24 mouse cellular contexts compared by ENCODE assay signal in the genomic region with DNA sequence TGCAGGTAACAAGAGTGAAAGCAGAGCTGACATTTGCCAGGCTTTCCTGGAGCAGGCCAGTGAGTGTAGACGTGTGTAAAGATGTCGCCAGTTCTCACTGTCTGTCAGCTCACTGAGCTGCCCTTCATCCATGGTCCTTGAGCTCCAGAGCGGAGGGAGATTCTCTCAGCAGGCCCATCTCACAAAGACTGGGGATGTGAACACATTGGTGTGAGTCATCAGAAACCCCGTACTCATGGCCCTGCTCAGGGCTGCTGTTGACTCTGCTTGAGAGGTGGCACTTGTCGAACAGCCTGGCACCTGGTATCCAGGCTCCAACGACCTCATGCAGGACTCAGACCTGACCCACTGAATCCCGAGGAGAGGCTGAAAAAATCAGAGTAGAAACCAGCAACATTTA. TPM values are rescaled to one million over a fixed set of nuclear protein-coding genes. Genes with fewer than 3 reads are reported as not detected.
"Had no signal": no experiment of that assay in that cellular context is flagged by ENCODE, and none has a peak within 500 bp of the region (broad histone marks: within the 10 kb centered on the region; RNA-seq: fewer than 3 reads in every experiment).

No protein-coding gene starts in this region.

- ATAC-seq: liver, postnatal 0 days; midbrain, embryonic 13.5 days; midbrain, embryonic 15.5 days had no signal

- H3K27ac ChIP-seq: liver, embryonic 15.5 days; lung, embryonic 15.5 days; macrophage; midbrain, embryonic 13.5 days; midbrain, embryonic 15.5 days; neural tube, embryonic 12.5 days had no signal

- H3K27me3 ChIP-seq: lung, embryonic 15.5 days; midbrain, embryonic 13.5 days; midbrain, embryonic 15.5 days; neural tube, embryonic 12.5 days had no signal

- H3K4me2 ChIP-seq: liver, embryonic 15.5 days; lung, embryonic 15.5 days; midbrain, embryonic 11.5 days; midbrain, embryonic 13.5 days; midbrain, embryonic 15.5 days; neural tube, embryonic 12.5 days had no signal

- H3K4me3 ChIP-seq: liver, embryonic 15.5 days; lung, embryonic 15.5 days; megakaryocyte, embryonic 14.5 days; midbrain, embryonic 13.5 days; midbrain, embryonic 15.5 days; neural tube, embryonic 12.5 days had no signal

- H3K9me3 ChIP-seq: liver, embryonic 15.5 days; lung, embryonic 15.5 days; megakaryocyte, embryonic 14.5 days; midbrain, embryonic 13.5 days; midbrain, embryonic 15.5 days; neural tube, embryonic 12.5 days had no signal

- H3K4me1 ChIP-seq: liver, embryonic 15.5 days; lung, embryonic 15.5 days; midbrain, embryonic 13.5 days; midbrain, embryonic 15.5 days; neural tube, embryonic 12.5 days had no signal

- H3K9ac ChIP-seq: liver, embryonic 15.5 days; liver, postnatal 0 days; lung, embryonic 15.5 days; midbrain, embryonic 13.5 days; midbrain, embryonic 15.5 days; neural tube, embryonic 12.5 days had no signal

- DNase-seq: liver, postnatal 0 days; lung, adult 2 months; lung, postnatal 14 days; lung, postnatal 36 days; retina, postnatal 1 day; right cerebral cortex, adult 18-20 months; right cerebral cortex, postnatal 4 days; spleen, adult 18-20 months; thymus, adult 18-20 months; thymus, postnatal 14 days; thymus, postnatal 36 days had no signal

RNA-seq across cellular contexts. Expression of a gene that starts 5.2 kb away (rescaled TPM):
- total RNA-seq: megakaryocyte progenitor cell, adult 5-6 weeks; monocyte, adult 5-6 weeks had no signal
- polyA plus RNA-seq: liver, postnatal 0 days had no signal

RNA-seq across cellular contexts. Expression of a gene that starts 25.5 kb away (rescaled TPM):
- total RNA-seq: monocyte, adult 5-6 weeks; neutrophil, adult 5-6 weeks had no signal
- polyA plus RNA-seq: liver, embryonic 15.5 days; liver, postnatal 0 days; macrophage; midbrain, embryonic 11.5 days; neural tube, embryonic 12.5 days; stomach, embryonic 14.5 days had no signal

RNA-seq across cellular contexts. Expression of a gene that starts 33.7 kb away (rescaled TPM):
- total RNA-seq: midbrain, postnatal 0 days had no signal
- polyA plus RNA-seq: lung, adult 2 months; macrophage; midbrain, embryonic 13.5 days had no signal

RNA-seq across cellular contexts. Expression of a gene that starts 59.1 kb away (rescaled TPM):
- total RNA-seq: monocyte, adult 5-6 weeks; neutrophil, adult 5-6 weeks had no signal
